Mouse (Mus musculus) limb, embryonic 10.5 days (tissue): Measurements from ENCODE around the gene Ubxn2a. TPM values are rescaled to one million over a fixed set of nuclear protein-coding genes. Genes with fewer than 3 reads are reported as not detected.
A peak's percentile ranks its signal among the peaks of the same experiment; 100 is the strongest.
"Not testable (repeated sequence)": the region's sequence is repeated elsewhere in the genome, so short reads cannot be mapped to it uniquely, and the experiment has no call there.

Experiments used
- DNase-seq: peaks from one replicate; pipeline ENCODE4 v3.0.0-alpha.2; 2017; ENCODE audit warnings: low spot score
- H3K27ac ChIP-seq: fragments of 300-500 bp; sonication (generic); 2 replicates; pipeline ENCODE4 v1.5.1; 2016; ENCODE audit warnings: mild to moderate bottlenecking
- H3K27me3 ChIP-seq: fragments of 300-500 bp; sonication (generic); 2 replicates; pipeline ENCODE4 v1.6.1; 2016; ENCODE audit warnings: low read depth, mild to moderate bottlenecking; ENCODE audit not compliant: poor library complexity, severe bottlenecking
- H3K36me3 ChIP-seq: fragments of 300-500 bp; sonication (generic); 2 replicates; pipeline ENCODE4 v1.6.1; 2016; ENCODE audit warnings: mild to moderate bottlenecking, moderate library complexity
- H3K4me1 ChIP-seq: fragments of 300-500 bp; sonication (generic); 2 replicates; pipeline ENCODE4 v1.6.1; 2016
- H3K4me3 ChIP-seq: fragments of 300-500 bp; sonication (generic); 2 replicates; pipeline ENCODE4 v1.5.1; 2016; ENCODE audit warnings: mild to moderate bottlenecking, moderate library complexity
- H3K9me3 ChIP-seq: fragments of 300-500 bp; sonication (generic); replicated peaks from 2 replicates; pipeline ENCODE4 v1.6.1; 2016; ENCODE audit warnings: mild to moderate bottlenecking
- WGBS: fragments of 180-500 bp; shearing (Covaris S2); methylation state at CpG from one replicate; pipeline ENCODE4 v1.1.7; 2016; 5-methylcytosine and 5-hydroxymethylcytosine counted together
- polyA plus RNA-seq: library from polyadenylated mRNA; unstranded; fragments of >200 nt; fragmentation: Nextera tagmentation; extraction: Ambion mirVana; gene quantifications from 2 replicates; pipeline ENCODE4 v1.2.1, GENCODE M21; 2016

Ubxn2a gene
- polyA plus RNA-seq, 1 experiment from 2014 or later, result 23.7 TPM

DNA sequence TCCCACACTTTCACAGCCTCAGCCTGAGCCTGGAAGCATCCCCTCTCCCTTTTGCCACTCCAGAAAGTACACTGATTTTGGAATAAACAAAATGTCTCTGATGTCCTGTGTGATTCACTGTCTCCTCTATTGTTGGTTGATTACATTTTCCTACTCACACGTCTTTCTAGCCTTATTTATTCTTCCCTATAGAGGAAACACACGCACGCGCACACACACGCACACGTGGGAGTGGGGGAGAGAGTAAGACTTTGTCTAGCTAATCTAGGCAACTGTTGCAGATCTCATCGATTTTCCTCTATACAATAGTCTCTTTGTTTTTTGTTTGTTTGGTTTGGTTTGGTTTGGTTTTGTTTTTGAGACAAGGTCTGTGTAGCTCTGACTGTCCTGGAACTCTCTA is 886 bp upstream of the Ubxn2a start:
- DNase-seq, result no peak
- Histone ChIP-seq H3K4me1 (no peaks in the 10 kb centered on the region), H3K9me3 (no peaks in the 10 kb centered on the region), H3K27ac (no peak overlapping the region), H3K4me3 (no peak overlapping the region), H3K27me3 (no peaks in the 10 kb centered on the region), H3K36me3 (peaks cover 5% of the 10 kb centered on the region; the same call in 1 of the 2 replicates)
- 94% methylated on average over 7 of the region's 7 CpGs for WGBS

DNA sequence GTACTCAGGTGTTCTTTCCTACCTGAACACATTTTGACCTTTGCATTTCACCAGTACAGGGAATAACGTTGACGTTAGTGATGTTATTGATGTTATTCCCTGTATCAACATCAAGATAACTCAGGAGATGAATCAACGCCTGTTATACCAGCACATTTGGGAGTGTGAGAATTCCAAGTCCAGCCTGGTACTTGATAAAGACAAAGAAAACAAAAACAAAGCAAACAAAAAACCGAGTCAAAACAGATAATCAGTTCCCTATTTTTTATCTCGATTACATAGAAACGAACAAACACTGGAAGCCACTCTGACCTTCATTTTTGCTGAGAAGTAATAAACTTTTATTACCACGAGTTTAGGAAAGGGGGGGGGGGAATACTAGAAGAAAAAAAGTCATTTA is 1.0 kb downstream of the Ubxn2a start:
- no peaks in the 10 kb centered on the region for H3K4me1 ChIP-seq
- DNase-seq, result no peak
- 63% methylated on average over 7 of the region's 7 CpGs for WGBS
- H3K36me3 ChIP-seq, result peaks cover 8% of the 10 kb centered on the region; the same call in 1 of the 2 replicates
- H3K27ac ChIP-seq, result peak overlapping the region; percentile 93
- H3K27me3 ChIP-seq, result no peaks in the 10 kb centered on the region
- H3K9me3 ChIP-seq, result no peaks in the 10 kb centered on the region
- peak overlapping the region; percentile 82 for H3K4me3 ChIP-seq

DNA sequence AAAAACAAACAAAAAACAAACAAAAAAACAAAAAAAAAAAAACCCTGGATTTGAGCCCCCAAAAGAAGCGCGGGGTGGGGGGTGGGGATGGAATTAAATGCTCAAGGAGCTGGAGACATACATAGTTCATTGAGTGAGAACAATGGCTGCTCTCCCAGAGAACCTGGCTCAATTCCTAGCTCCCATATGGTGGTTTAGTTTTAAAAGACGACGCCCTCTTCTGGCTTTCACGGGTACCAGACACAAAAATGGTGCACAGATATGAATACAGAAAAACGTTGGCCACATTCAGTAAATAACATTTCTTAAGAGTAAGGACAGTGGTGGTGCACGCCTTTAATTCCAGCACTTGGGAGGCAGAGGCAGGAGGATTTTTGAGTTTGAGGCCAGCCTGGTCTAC is 1.6 kb downstream of the Ubxn2a start:
- Histone ChIP-seq H3K4me3 (no peak overlapping the region), H3K27ac (no peak overlapping the region), H3K36me3 (peaks cover 11% of the 10 kb centered on the region; the same call in 1 of the 2 replicates), H3K27me3 (no peaks in the 10 kb centered on the region), H3K4me1 (no peaks in the 10 kb centered on the region), H3K9me3 (no peaks in the 10 kb centered on the region)
- no peak for DNase-seq
- WGBS, result 81% methylated on average over 7 of the region's 7 CpGs

DNA sequence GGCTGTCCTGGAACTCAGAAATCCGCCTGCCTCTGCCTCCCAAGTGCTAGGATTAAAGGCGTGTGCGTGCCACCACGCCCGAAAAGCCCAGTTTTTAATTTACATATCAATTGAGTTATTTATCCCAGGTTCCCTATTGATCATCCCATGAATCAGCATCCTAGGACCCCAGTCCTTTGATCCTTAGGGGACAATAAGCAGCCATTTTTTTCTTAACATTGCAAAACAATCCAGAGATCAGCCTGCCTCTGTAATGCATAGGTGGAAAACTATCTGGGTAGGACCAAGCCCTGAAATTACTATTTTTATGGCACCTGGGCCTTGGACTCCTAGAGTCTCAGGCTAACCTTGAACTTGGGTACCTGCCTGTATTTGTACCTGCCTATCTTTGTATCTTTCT is 9.5 kb downstream of the Ubxn2a start:
- 95% methylated on average over 5 of the region's 5 CpGs for WGBS
- Histone ChIP-seq H3K36me3 (peaks cover 18% of the 10 kb centered on the region), H3K9me3 (no peaks in the 10 kb centered on the region)

DNA sequence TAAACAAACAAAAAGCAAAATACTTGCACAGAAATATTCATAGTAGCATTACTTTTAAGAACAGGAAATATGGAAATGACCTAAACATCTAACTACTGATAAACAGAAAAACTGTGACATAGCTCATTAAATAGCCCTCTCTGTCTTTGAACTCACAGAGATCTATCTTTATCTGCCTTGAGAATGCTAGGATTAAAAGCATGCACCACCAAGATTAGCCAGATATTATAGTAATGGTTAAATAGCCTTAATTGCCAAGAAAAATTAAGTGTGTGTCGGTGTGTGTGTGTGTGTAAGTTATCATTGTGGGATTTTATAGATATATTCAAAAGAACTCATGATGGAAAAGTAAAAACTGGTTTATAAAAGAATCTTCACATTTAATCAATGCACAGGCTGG is 17.6 kb downstream of the Ubxn2a start:
- Histone ChIP-seq H3K4me1 (no peaks in the 10 kb centered on the region), H3K4me3 (no peak overlapping the region), H3K27me3 (no peaks in the 10 kb centered on the region), H3K9me3 (no peaks in the 10 kb centered on the region), H3K27ac (no peak overlapping the region), H3K36me3 (peaks cover 9% of the 10 kb centered on the region)
- no peak for DNase-seq
- 89% methylated on average over 1 of the region's 1 CpGs for WGBS

More for the DNA sequence above, 9.5 kb downstream of the Ubxn2a start:
- H3K4me3 ChIP-seq, result no peak overlapping the region
- no peaks in the 10 kb centered on the region for H3K4me1 ChIP-seq
- no peak for DNase-seq
- no peaks in the 10 kb centered on the region for H3K27me3 ChIP-seq
- no peak overlapping the region for H3K27ac ChIP-seq

DNA sequence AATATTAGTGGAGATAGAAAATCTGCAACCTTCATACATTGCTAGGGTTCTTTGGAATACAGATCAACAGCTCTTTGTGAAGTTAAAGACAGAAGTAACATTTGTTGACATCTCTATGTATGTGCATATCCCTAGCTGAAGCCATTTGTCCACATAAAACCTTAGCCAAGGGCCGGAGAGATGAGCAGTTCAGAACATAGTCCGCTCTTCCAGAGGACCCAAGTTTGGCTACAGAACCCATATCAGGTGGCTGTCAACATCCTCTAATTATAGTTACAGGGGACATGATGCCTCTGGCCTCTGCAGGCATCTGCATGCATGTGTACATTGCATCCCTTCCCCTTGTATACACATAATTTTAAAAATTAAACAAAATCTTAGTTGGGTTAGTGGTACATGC is 18.3 kb downstream of the Ubxn2a start:
- 90% methylated on average over 2 of the region's 2 CpGs for WGBS
- no peak overlapping the region for H3K4me3 ChIP-seq
- H3K4me1 ChIP-seq, result no peaks in the 10 kb centered on the region
- H3K36me3 ChIP-seq, result peaks cover 9% of the 10 kb centered on the region
- no peak for DNase-seq
- no peaks in the 10 kb centered on the region for H3K27me3 ChIP-seq
- H3K9me3 ChIP-seq, result no peaks in the 10 kb centered on the region
- H3K27ac ChIP-seq, result no peak overlapping the region

- no peak for DNase-seq
- Histone ChIP-seq H3K9me3 (no peaks in the 10 kb centered on the region), H3K27ac (no peak overlapping the region), H3K27me3 (no peaks in the 10 kb centered on the region), H3K36me3 (peaks cover 8% of the 10 kb centered on the region; the same call in 1 of the 2 replicates), H3K4me3 (no peak overlapping the region), H3K4me1 (no peaks in the 10 kb centered on the region)
Measured at GRCm38 (mm10) chr12:4888739-4889138, 18.8 kb downstream of the Ubxn2a start.

DNA sequence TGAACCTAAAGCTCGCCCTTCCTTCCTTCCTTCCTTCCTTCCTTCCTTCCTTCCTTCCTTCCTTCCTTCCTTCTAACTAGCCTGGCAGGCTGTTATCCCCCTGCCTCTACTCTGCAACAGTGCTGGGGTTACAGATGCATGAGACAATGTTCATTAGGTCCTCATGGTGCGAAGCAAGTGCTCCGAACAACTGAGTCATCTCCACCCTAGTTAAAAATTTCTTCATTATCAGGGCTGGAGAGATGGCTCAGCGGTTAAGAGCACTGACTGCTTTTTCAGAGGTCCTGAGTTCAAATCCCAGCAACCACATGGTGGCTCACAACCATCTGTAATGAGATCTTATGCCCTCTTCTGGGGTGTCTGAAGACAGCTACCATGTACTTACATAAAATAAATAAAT is 20.9 kb downstream of the Ubxn2a start:
- 97% methylated on average over 4 of the region's 4 CpGs for WGBS
- H3K27me3 ChIP-seq, H3K27ac ChIP-seq, DNase-seq, H3K9me3 ChIP-seq, H3K4me1 ChIP-seq, H3K4me3 ChIP-seq: not testable (repeated sequence)
- peaks cover 26% of the 10 kb centered on the region for H3K36me3 ChIP-seq

DNA sequence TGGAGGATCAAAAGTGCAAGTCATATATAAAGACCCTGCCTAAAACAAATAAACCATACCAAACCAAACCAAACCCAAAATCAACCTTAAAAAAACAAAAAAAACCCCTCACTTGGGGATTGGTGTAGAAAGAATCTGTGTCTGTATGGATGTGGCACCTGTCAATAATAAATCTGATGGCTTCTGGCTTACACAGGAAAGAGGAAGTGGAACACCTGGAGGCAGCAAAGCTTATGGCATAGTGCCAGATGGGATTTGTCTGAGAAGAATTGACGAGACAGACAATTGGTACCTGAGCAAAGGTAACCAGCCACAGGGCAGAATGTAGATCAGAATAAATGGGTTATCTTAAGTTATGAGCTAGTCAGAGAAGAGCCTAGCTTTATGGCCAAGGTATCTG is 22.4 kb downstream of the Ubxn2a start:
- DNase-seq, result no peak
- H3K4me1 ChIP-seq, result no peaks in the 10 kb centered on the region
- WGBS, result 78% methylated on average over 1 of the region's 1 CpGs
- H3K27me3 ChIP-seq, result no peaks in the 10 kb centered on the region
- H3K36me3 ChIP-seq, result peaks cover 36% of the 10 kb centered on the region
- no peak overlapping the region for H3K27ac ChIP-seq
- no peaks in the 10 kb centered on the region for H3K9me3 ChIP-seq
- H3K4me3 ChIP-seq, result no peak overlapping the region

DNA sequence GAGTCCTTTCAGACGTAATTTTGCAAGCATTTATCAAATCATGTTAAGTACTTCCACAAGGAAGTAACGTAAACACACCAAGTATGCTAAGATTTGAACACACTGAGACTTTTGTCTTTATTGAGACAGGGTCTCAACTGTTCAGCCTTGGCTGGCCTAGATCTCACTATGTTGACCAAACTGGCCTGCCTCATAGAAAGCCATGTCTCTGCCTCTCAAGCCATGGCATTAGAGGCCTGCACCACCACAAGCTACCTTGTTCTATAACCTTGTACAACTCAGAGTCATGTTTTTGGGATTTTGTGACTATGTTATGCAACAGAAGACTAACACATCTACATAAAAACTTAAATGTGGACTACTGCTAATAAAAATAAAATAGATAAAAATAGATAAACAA is 25.4 kb downstream of the Ubxn2a start:
- H3K27me3 ChIP-seq, result no peaks in the 10 kb centered on the region
- no peak overlapping the region for H3K27ac ChIP-seq
- H3K9me3 ChIP-seq, result no peaks in the 10 kb centered on the region
- no peaks in the 10 kb centered on the region for H3K4me1 ChIP-seq
- DNase-seq, result no peak
- 91% methylated on average over 2 of the region's 2 CpGs for WGBS
- H3K4me3 ChIP-seq, result no peak overlapping the region
- H3K36me3 ChIP-seq, result peaks cover 53% of the 10 kb centered on the region

- H3K4me3 ChIP-seq, result no peak overlapping the region
- H3K4me1 ChIP-seq, result peaks cover 5% of the 10 kb centered on the region
- peaks cover 45% of the 10 kb centered on the region for H3K36me3 ChIP-seq
- WGBS, result 94% methylated on average over 5 of the region's 5 CpGs
- no peak overlapping the region for H3K27ac ChIP-seq
- no peaks in the 10 kb centered on the region for H3K9me3 ChIP-seq
- peaks cover 2% of the 10 kb centered on the region; the same call in 1 of the 2 replicates for H3K27me3 ChIP-seq
- DNase-seq, result no peak
Measured at GRCm38 (mm10) chr12:4879048-4879447, 28.5 kb downstream of the Ubxn2a start.

- no peak overlapping the region for H3K27ac ChIP-seq
- H3K36me3 ChIP-seq, result peaks cover 43% of the 10 kb centered on the region
- no peaks in the 10 kb centered on the region for H3K9me3 ChIP-seq
- peaks cover 9% of the 10 kb centered on the region for H3K27me3 ChIP-seq
- WGBS, result 79% methylated on average over 9 of the region's 9 CpGs
- peaks cover 10% of the 10 kb centered on the region for H3K4me1 ChIP-seq
- DNase-seq, result no peak
- H3K4me3 ChIP-seq, result no peak overlapping the region
Measured at GRCm38 (mm10) chr12:4878296-4878783, 29.2 kb downstream of the Ubxn2a start.

DNA sequence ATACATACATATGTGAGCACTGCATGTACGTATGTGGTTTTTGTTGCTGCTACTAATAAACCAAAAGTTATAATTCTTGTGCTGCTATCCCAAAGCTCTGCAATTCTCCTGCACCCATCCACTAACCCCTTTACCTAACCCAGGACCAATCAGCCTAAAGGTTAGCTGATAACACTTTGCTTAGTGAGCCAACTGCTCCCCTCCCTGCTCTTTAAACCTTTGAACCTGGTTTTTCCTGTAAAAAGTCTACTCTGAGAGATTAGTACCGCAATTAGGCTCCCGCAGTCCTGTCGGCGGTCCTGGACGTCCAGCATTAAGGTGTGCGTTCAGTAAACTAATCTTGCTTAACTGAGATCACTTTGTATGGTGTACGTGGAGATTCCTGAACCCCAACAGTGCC is 31.9 kb downstream of the Ubxn2a start:
- H3K27me3 ChIP-seq, result peaks cover 16% of the 10 kb centered on the region
- H3K36me3 ChIP-seq, result peaks cover 21% of the 10 kb centered on the region
- H3K4me1 ChIP-seq, result peaks cover 10% of the 10 kb centered on the region
- H3K27ac ChIP-seq, result no peak overlapping the region
- 86% methylated on average over 8 of the region's 8 CpGs for WGBS
- no peak for DNase-seq
- H3K9me3 ChIP-seq, result no peaks in the 10 kb centered on the region
- no peak overlapping the region for H3K4me3 ChIP-seq
